9 mouse cellular contexts compared by ENCODE assay signal in genomic region chr4:48045721-48046460, GRCm38 (mm10). TPM values are rescaled to one million over a fixed set of nuclear protein-coding genes. Genes with fewer than 3 reads are reported as not detected.
A peak's percentile ranks its signal among the peaks of the same experiment; 100 is the strongest.
DNase-seq lines count a peak whose midpoint lies in the region; ATAC-seq and TF ChIP-seq lines count a peak whose summit lies in the region.
"Had no signal": no experiment of that assay in that cellular context is flagged by ENCODE, and none has a peak within 500 bp of the region (broad histone marks: within the 10 kb centered on the region; RNA-seq: fewer than 3 reads in every experiment).

No protein-coding gene starts in this region.

- TF ChIP-seq CTCF in G1E (IDR thresholded peaks at IDR 0.05; ENCODE audit: low read depth, low read length): no peak

- H3K4me2 ChIP-seq in heart, embryonic 13.5 days: peak overlapping the region; percentile 91
- H3K4me2 ChIP-seq in midbrain, embryonic 12.5 days (replicated peaks): peak overlapping the region; percentile 97
- H3K4me2 ChIP-seq in stomach, embryonic 15.5 days: peak overlapping the region; percentile 100

- peak; percentile 22 for DNase-seq in G1E (ENCODE audit: low spot score)
- peak; percentile 55 to 63 for DNase-seq in cerebellum, postnatal 25 days
- peak; percentile 41 to 63 for DNase-seq in layer of hippocampus, postnatal 36 days

- no peak for ATAC-seq in erythroblast, adult 5-6 weeks (replicated peaks; ENCODE audit: low FRiP score, poor library complexity, severe bottlenecking)
- no peak for ATAC-seq in G1E (ENCODE audit: extremely low read depth, insufficient number of reproducible peaks, low FRiP score, poor library complexity, severe bottlenecking)
- ATAC-seq in heart, embryonic 13.5 days (ENCODE audit: extremely low read depth, insufficient number of reproducible peaks, low FRiP score, low TSS enrichment): no peak
- no peak for ATAC-seq in midbrain, embryonic 12.5 days (ENCODE audit: low FRiP score, low read depth)
- no peak for ATAC-seq in stomach, embryonic 15.5 days (ENCODE audit: insufficient read depth, low FRiP score, low read depth)
- ATAC-seq: Patski had no signal

- H3K4me3 ChIP-seq in erythroblast, embryonic 14.5 days (replicated peaks): peak overlapping the region; percentile 81
- peak overlapping the region; percentile 86 for H3K4me3 ChIP-seq in G1E (ENCODE audit: low read depth, low read length)
- peak overlapping the region; percentile 68 for H3K4me3 ChIP-seq in heart, embryonic 13.5 days
- peak overlapping the region; percentile 70 for H3K4me3 ChIP-seq in midbrain, embryonic 12.5 days
- H3K4me3 ChIP-seq in stomach, embryonic 15.5 days (replicated peaks): peak overlapping the region; percentile 70

- H3K27ac ChIP-seq in heart, embryonic 13.5 days (replicated peaks): no peak overlapping the region
- H3K27ac ChIP-seq in midbrain, embryonic 12.5 days (replicated peaks): peak overlapping the region; percentile 92
- H3K27ac ChIP-seq in stomach, embryonic 15.5 days: no peak overlapping the region

- H3K4me1 ChIP-seq in erythroblast, embryonic 14.5 days (ENCODE audit: control insufficient read depth): peaks cover 46% of the 10 kb centered on the region
- H3K4me1 ChIP-seq in G1E (ENCODE audit: insufficient read depth, low read depth, low read length): peaks cover 51% of the 10 kb centered on the region
- H3K4me1 ChIP-seq in heart, embryonic 13.5 days: peaks cover 44% of the 10 kb centered on the region
- H3K4me1 ChIP-seq in midbrain, embryonic 12.5 days: peaks cover 49% of the 10 kb centered on the region
- H3K4me1 ChIP-seq in stomach, embryonic 15.5 days: peaks cover 38% of the 10 kb centered on the region

- peaks cover 17% of the 10 kb centered on the region; the same call in 1 of the 2 replicates for H3K9me3 ChIP-seq in erythroblast, embryonic 14.5 days (ENCODE audit: control insufficient read depth, low read length)
- no peaks in the 10 kb centered on the region for H3K9me3 ChIP-seq in G1E (replicated peaks)
- no peaks in the 10 kb centered on the region for H3K9me3 ChIP-seq in heart, embryonic 13.5 days
- no peaks in the 10 kb centered on the region for H3K9me3 ChIP-seq in midbrain, embryonic 12.5 days
- no peaks in the 10 kb centered on the region for H3K9me3 ChIP-seq in stomach, embryonic 15.5 days

- peak overlapping the region; percentile 86 for H3K9ac ChIP-seq in heart, embryonic 13.5 days
- H3K9ac ChIP-seq in midbrain, embryonic 12.5 days (replicated peaks): peak overlapping the region; percentile 72
- peak overlapping the region; percentile 14; the same call in 1 of the 2 replicates for H3K9ac ChIP-seq in stomach, embryonic 15.5 days

- WGBS in heart, embryonic 13.5 days: under 1% methylated on average over 39 of the region's 39 CpGs
- under 1% methylated on average over 39 of the region's 39 CpGs for WGBS in midbrain, embryonic 12.5 days
- under 1% methylated on average over 39 of the region's 39 CpGs for WGBS in stomach, embryonic 15.5 days

- H3K36me3 ChIP-seq in erythroblast, embryonic 14.5 days (ENCODE audit: control insufficient read depth): no peaks in the 10 kb centered on the region
- H3K36me3 ChIP-seq in G1E (replicated peaks): no peaks in the 10 kb centered on the region
- no peaks in the 10 kb centered on the region for H3K36me3 ChIP-seq in heart, embryonic 13.5 days
- H3K36me3 ChIP-seq in midbrain, embryonic 12.5 days: no peaks in the 10 kb centered on the region
- H3K36me3 ChIP-seq in stomach, embryonic 15.5 days: no peaks in the 10 kb centered on the region

- peaks cover 85% of the 10 kb centered on the region for H3K27me3 ChIP-seq in erythroblast, embryonic 14.5 days (ENCODE audit: control insufficient read depth)
- peaks cover 52% of the 10 kb centered on the region for H3K27me3 ChIP-seq in G1E (ENCODE audit: insufficient read depth, low read length)
- peaks cover 54% of the 10 kb centered on the region for H3K27me3 ChIP-seq in heart, embryonic 13.5 days (replicated peaks)
- H3K27me3 ChIP-seq in midbrain, embryonic 12.5 days: peaks cover 52% of the 10 kb centered on the region
- peaks cover 55% of the 10 kb centered on the region for H3K27me3 ChIP-seq in stomach, embryonic 15.5 days (replicated peaks)

RNA-seq across cellular contexts. Expression of gene Nr4a3, which starts 0.9 kb away (rescaled TPM):
- polyA plus RNA-seq in erythroblast, embryonic 14.5 days (2012): not detected in 2 replicates
- not detected in 2 replicates for total RNA-seq in erythroblast, adult 5-6 weeks (2015; ENCODE audit: low replicate concordance)
- 1.7 TPM in 1 of 2 replicates, not detected in the other for total RNA-seq in erythroblast, adult 5-6 weeks (2017; ENCODE audit: low replicate concordance)
- total RNA-seq in G1E (2014; fragmentation: Nextera tagmentation) (0.68 TPM in 1 of 2 replicates, not detected in the other), G1E (2017) (0.12 and 0.33 TPM in 2 replicates)
- polyA plus RNA-seq in G1E (2012): 0.20 and 0.32 TPM in 2 replicates
- 0.18 and 0.28 TPM in 2 replicates for polyA plus RNA-seq in heart, embryonic 13.5 days (2015; fragmentation: Nextera tagmentation; extraction: Ambion mirVana)
- total RNA-seq in layer of hippocampus, postnatal 36 days (2021): 10 to 100 TPM; 61.9 to 74.0 TPM
- polyA plus RNA-seq in midbrain, embryonic 12.5 days (2016; fragmentation: Nextera tagmentation; extraction: Ambion mirVana): 0.48 and 0.83 TPM in 2 replicates
- polyA plus RNA-seq in stomach, embryonic 15.5 days (2015; fragmentation: Nextera tagmentation; extraction: Ambion mirVana): 0.10 and 0.21 TPM in 2 replicates

Comparison
In these comparisons a context has a peak if more than half of its experiments do, and no peak if none do; other contexts are left out.
1. H3K9ac ChIP-seq: peak in every context shown above with its lines; median percentile 86 in heart, embryonic 13.5 days; 72 in midbrain, embryonic 12.5 days; 14 in stomach, embryonic 15.5 days.